Mouse (Mus musculus): ENCODE results near the gene Crb3. TPM values are rescaled to one million over a fixed set of nuclear protein-coding genes. Genes with fewer than 3 reads are reported as not detected.

Gene Crb3
- total RNA-seq, 4 experiments from 2014 or later = 0.51 to 2.6 (median 1.7) TPM

DNA sequence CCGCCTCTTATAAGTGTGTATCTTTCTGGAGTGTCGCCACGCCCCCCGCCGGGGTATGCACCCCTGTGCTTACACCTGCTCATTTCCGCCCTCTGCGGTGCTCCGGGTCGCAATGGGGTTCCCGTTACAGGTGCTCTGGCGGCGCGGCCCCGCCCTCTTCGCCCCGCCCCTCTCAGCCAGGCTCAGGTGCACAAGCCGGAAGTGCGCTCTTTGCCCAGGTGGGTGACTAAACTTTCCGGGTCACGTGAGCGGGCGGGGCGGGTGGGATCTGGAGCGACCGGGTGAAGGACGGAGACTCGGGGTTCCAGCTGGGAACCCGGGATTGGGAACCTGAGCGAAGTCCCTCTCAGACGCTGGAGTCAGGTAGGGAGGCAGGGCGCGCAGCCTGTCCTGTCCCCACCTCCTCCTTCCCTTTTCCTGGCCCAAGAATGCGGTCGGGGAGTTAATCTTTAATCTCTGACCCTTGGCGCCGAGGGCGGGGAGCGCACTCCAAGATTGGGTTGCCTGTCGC, 3.2 kb downstream of the Crb3 start:
- DNase-seq (ENCODE audit: low spot score in 2 of 2) = no peak

- DNase-seq (ENCODE audit: low spot score in 2 of 2) = no peak
Measured at GRCm38 (mm10) chr17:57062548-57062947, 3.6 kb downstream of the Crb3 start.

- DNase-seq (ENCODE audit: low spot score in 2 of 2) = no peak
Measured at GRCm38 (mm10) chr17:57063031-57063430, 4.1 kb downstream of the Crb3 start.

- no peak for DNase-seq (ENCODE audit: low spot score in 2 of 2)
Measured at GRCm38 (mm10) chr17:57066908-57067307, 8.0 kb downstream of the Crb3 start.

DNA sequence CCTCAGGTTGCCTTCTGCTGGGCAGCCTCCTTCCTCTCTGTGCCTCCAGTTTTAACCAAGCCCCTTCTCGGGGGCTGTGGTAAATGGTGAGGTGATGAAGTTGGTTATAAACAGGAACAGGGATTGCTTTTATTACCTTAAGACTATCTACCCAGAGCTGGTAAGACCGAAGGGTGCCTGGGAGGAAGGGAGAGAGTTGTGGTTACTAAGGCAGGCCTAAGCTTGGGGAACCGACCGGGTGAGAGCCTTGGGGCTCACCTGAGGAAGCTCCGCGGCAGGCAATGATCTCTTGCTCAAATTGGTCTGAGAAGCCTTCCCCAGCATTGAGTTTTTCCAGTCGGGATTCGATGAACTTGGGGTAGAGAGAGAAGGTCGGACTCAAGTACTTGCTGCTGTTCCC, 11.4 kb downstream of the Crb3 start:
- DNase-seq (ENCODE audit: low spot score in 2 of 2) = no peak

- no peak for DNase-seq (ENCODE audit: low spot score in 2 of 2)
Measured at GRCm38 (mm10) chr17:57070699-57071098, 11.8 kb downstream of the Crb3 start.

DNA sequence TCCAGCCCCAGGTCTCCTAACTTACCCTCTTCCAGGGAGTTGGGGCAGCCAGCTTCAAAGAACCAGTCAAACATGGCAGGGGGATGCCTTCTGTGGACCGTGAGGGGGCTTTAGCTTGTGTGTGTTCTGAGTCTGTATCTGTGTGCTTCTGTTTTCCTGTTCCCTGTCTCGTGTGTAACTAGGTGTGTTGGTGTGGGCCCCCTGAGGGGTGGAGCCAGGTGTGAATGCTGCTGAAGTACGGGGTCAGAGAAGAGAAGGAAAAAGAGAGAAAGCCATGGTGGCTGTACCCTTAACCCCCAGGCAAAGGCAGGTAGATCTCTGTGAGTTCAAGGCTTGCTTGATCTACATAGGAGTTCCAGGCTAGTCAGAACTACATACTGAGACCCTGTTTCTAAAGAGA, 18.0 kb downstream of the Crb3 start:
- DNase-seq (ENCODE audit: low spot score in 2 of 2) = no peak

GRCm38 (mm10) chr17:57078336-57078735, 19.4 kb downstream of the Crb3 start, which contains the start of gene Dennd1c:
Gene Dennd1c (minus strand): TSS chr17:57078514.
- no peak for DNase-seq (ENCODE audit: low spot score in 2 of 2)

DNA sequence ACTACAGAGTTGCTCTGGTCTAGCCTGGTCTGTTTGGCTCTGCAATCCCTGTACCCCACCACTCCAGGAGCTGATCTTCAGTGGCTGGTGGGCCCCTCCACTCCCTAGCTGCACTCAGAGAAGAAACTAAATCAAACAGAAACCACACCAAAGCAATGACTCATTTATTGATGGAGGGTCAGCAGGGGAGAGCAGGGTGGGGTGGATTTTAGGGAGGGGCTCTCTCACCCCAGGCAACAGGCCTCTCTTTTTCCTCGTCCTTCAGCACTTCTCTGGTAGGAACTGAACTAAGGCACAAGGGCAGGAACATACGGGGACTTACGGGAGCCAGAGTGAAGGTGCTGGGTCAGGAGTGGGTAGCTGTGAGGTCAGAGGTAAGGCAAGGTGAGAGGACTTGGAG, 21.0 kb downstream of the Crb3 start:
- DNase-seq (ENCODE audit: low spot score in 2 of 2) = no peak

DNA sequence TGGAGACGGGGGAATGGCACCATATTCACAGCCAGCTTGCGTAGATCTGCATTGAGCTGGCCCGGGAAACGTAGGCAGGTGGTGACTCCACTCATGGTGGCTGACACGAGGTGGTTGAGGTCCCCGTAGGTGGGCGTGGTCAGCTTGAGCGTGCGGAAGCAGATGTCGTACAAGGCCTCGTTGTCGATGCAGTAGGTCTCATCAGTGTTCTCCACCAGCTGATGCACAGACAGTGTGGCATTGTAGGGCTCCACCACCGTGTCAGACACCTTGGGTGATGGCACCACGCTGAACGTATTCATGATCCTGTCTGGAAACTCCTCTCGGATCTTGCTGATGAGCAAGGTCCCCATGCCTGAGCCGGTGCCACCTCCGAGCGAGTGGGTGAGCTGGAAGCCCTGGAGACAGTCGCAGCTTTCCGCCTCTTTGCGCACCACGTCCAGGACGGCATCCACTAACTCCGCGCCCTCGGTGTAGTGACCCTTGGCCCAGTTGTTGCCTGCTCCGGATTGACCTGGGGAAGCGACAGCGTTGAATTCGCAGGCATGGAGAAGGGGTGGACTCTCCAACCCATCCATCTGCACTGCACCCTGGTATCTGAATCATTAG, 22.4 kb downstream of the Crb3 start:
- DNase-seq (ENCODE audit: low spot score in 2 of 2) = no peak

GRCm38 (mm10) chr17:57082481-57082880, 23.6 kb downstream of the Crb3 start:
- DNase-seq (ENCODE audit: low spot score in 2 of 2) = no peak

GRCm38 (mm10) chr17:57085970-57086757, 27.3 kb downstream of the Crb3 start:
- DNase-seq (ENCODE audit: low spot score in 2 of 2) = peak in 1 of 2 experiments; percentile 55

GRCm38 (mm10) chr17:57087049-57087832, 28.3 kb downstream of the Crb3 start, which contains the start of gene Tubb4a:
Gene Tubb4a (minus strand): TSS chr17:57087782.
- DNase-seq (ENCODE audit: low spot score in 2 of 2) = peak; percentile 86 to 91

DNA sequence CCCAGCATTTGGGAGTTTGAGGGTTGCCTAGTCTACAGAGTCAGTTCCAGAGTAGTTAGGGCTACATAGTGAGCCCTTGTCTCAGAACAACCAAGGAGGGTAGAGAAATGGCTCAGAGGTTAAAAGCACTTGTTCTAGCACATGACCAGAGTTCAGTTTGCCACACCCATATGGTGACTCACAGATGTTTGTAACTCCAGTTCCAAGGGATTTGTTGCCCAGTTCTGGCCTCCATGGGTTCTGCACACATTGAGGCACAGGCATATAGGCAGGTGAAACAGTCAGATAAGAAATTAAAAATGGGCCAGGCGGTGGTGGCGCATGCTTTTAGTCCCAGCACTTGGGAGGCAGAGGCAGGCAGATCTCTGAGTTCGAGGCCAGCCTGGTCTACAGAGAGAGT, 35.3 kb downstream of the Crb3 start:
- no peak for DNase-seq (ENCODE audit: low spot score in 2 of 2)

GRCm38 (mm10) chr17:57095855-57096622, 37.1 kb downstream of the Crb3 start:
- DNase-seq (ENCODE audit: low spot score in 2 of 2) = peak in 1 of 2 experiments; percentile 16

- DNase-seq (ENCODE audit: low spot score in 2 of 2) = peak; percentile 54 to 79
Measured at GRCm38 (mm10) chr17:57096623-57096920, 37.7 kb downstream of the Crb3 start.

DNA sequence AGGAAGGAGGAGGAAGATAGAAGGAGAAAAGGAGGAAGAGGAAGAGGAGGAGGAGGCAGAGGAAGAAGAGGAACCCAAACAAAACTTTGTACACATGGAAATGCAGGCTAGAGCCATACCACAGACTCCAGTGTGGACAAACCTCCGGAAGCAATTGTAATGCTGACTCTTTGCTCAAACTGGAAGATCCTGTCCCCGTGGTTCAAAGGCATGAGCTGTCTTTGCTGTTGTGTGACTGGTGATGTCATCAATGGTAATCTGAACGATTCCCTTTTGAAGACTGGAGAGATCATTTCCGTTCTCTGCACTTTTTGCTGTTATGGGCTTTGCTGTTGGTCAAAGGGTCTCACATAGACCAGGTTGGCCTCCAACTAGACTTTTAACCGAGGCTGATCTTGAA, 39.4 kb downstream of the Crb3 start:
- DNase-seq (ENCODE audit: low spot score in 2 of 2) = no peak

DNA sequence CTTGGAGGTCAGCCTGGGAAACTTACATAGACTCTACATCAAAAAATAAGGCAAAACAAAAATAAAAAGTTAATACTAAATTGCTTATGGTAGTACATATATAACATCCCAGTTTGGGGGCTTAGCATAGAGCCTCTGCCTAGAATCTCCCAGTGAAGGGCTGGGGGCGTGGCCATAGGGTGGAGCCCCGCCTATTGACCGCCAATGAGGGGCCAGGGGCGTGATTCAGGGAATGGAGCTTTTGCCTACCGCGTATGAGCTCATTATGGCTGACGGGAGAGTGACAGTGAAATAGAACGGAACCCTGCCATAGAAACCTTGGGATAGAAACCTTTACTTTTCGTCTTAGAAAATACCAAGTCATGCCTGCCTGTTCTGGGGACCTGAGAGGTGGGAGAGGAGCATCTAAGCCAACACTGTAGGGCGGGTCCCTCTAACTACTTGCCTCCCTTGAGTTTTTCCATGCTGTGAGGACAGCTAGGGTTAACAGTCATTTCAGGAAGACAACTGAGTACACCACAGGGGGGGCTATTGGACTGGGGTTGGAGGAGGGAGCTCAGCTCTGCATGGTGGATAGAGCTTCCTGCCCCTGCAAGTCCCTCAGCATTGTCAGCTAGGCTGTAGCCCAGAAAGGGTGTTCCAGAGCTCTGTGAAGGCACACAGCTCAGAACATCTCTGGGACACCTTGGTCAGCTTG, 40.9 kb downstream of the Crb3 start:
- no peak for DNase-seq (ENCODE audit: low spot score in 2 of 2)

- no peak for DNase-seq (ENCODE audit: low spot score in 2 of 2)
Measured at GRCm38 (mm10) chr17:57102276-57102675, 43.4 kb downstream of the Crb3 start.

DNA sequence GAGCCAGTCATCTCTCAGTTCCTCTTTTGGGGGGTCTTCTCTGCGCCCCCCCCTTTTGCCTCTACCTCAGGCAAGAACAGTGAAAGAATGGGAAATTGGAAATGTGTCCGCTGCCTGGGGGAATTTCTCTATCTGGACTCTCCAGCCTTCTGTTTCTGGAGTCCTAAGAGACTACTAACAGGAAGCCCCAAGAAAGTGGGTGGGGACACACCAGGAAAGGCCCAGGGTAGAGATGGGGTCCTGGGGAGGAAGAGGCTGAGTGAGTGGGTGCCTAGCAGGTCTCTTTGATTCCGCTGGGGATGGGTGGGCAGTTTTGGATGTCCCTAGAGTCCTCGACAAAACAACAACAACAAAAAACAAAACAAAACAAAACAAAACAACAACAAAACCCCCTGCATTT, 45.6 kb downstream of the Crb3 start:
- DNase-seq (ENCODE audit: low spot score in 2 of 2) = no peak

Data from left cerebral cortex, adult 8-10 months (tissue).